ENCODE assay signal across 21 mouse cellular contexts in the genomic region with DNA sequence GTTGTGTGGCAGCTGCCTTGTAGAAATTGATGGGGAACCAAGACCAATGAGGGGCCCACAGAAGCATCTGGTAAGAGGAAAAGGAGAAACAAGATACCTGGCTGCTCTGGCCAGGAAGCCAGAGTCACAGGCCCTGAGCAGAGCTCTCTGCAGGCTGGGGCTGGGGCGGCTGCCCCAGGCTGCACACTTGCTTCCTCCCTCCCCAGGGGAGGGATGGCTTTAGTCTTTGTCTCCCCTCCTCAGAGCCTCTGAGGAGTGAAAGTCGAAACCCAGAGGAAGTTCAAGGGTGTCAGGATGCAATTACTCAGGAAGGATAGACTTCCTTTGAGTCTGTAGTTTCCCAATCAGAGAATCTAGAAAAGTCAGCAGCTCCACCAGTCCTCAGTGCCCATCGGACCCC.
DNase-seq lines count a peak whose midpoint lies in the region; ATAC-seq and TF ChIP-seq lines count a peak whose summit lies in the region.
"Had no signal": no experiment of that assay in that cellular context is flagged by ENCODE, and none has a peak within 500 bp of the region (broad histone marks: within the 10 kb centered on the region; RNA-seq: fewer than 3 reads in every experiment).

No protein-coding gene starts in this region.

- 24% methylated on average over 3 of the region's 3 CpGs for whole genome bisulfite sequencing in liver, postnatal 0 days (ENCODE audit: insufficient replicate concordance)

- H3K27me3 ChIP-seq in liver, postnatal 0 days (ENCODE audit: insufficient read depth, low read length), result peaks cover 4% of the 10 kb centered on the region; the same call in 1 of the 2 replicates

- H3K4me2 ChIP-seq in liver, postnatal 0 days (ENCODE audit: low read depth, low read length), result no peak overlapping the region
- H3K4me2 ChIP-seq: embryonic facial prominence, embryonic 13.5 days had no signal

- H3K9me3 ChIP-seq in liver, postnatal 0 days (ENCODE audit: low read length), result no peaks in the 10 kb centered on the region
- H3K9me3 ChIP-seq: embryonic facial prominence, embryonic 13.5 days; heart, embryonic 10.5 days; limb, embryonic 10.5 days had no signal

- no peak for TF ChIP-seq CTCF in liver, postnatal 0 days (IDR thresholded peaks at IDR 0.05; ENCODE audit: low read depth)

- DNase-seq in embryo, embryonic 10 days (ENCODE audit: low spot score), result peak; percentile 32
- no peak for DNase-seq in embryo, embryonic 9.5 days (ENCODE audit: extremely low spot score)
- DNase-seq in liver, result peak; percentile 5
- no peak for DNase-seq in liver, postnatal 0 days
- DNase-seq in mesoderm, embryonic 11.5 days (ENCODE audit: low read depth, low spot score), result peak; percentile 13
- DNase-seq in cerebellum, postnatal 10 days, result no peak
- no peak for DNase-seq in thymus, postnatal 14 days
- DNase-seq: adrenal gland, postnatal 36 days; cerebellum, adult 8-10 months; gastrocnemius, postnatal 14 days; kidney, adult 18-20 months; lung, adult 18-20 months; retina, postnatal 1 day; thymus, postnatal 4 days had no signal

- H3K27ac ChIP-seq in liver, postnatal 0 days (ENCODE audit: low read depth), result no peak overlapping the region
- H3K27ac ChIP-seq: embryonic facial prominence, embryonic 13.5 days; heart, embryonic 10.5 days; hindbrain, postnatal 0 days; left cerebral cortex, adult 2 months; limb, embryonic 10.5 days had no signal

- ATAC-seq in liver, postnatal 0 days, result no peak
- ATAC-seq in hematopoietic stem cell, adult 5-6 weeks (replicated peaks in 1 of 2; ENCODE audit: insufficient read depth in 1 of 2, low FRiP score in 2 of 2, low TSS enrichment in 1 of 2, low read depth in 1 of 2, poor library complexity in 2 of 2, severe bottlenecking in 2 of 2), result peak; percentile 32 to 48
- ATAC-seq: hindbrain, postnatal 0 days; midbrain, embryonic 16.5 days had no signal

- no peaks in the 10 kb centered on the region for H3K4me1 ChIP-seq in liver, postnatal 0 days (ENCODE audit: insufficient read depth)

- H3K36me3 ChIP-seq in liver, postnatal 0 days (replicated peaks; ENCODE audit: insufficient read depth, low read length), result no peaks in the 10 kb centered on the region
- H3K36me3 ChIP-seq: embryonic facial prominence, embryonic 13.5 days; heart, embryonic 10.5 days; limb, embryonic 10.5 days had no signal

- TF ChIP-seq EP300 in liver, postnatal 0 days (IDR thresholded peaks at IDR 0.05; ENCODE audit: low read depth), result no peak

- H3K9ac ChIP-seq in liver, postnatal 0 days (replicated peaks), result no peak overlapping the region
- H3K9ac ChIP-seq: embryonic facial prominence, embryonic 13.5 days had no signal

- no peak overlapping the region for H3K4me3 ChIP-seq in liver, postnatal 0 days (ENCODE audit: low read depth, low read length)
- H3K4me3 ChIP-seq: embryonic facial prominence, embryonic 13.5 days; heart, embryonic 10.5 days; left cerebral cortex, adult 2 months; limb, embryonic 10.5 days had no signal

Comparison
In these comparisons a context has a peak if more than half of its experiments do, and no peak if none do; other contexts are left out.
1. DNase-seq: peak in embryo, embryonic 10 days (single experiment), liver (single experiment) and mesoderm, embryonic 11.5 days (single experiment); none in embryo, embryonic 9.5 days (single experiment), liver, postnatal 0 days (single experiment), cerebellum, postnatal 10 days (0 of 2) and thymus, postnatal 14 days (single experiment).